Comparison of ENCODE assay signal across 24 mouse cellular contexts in genomic region chr3:97600050-97600832, GRCm38 (mm10). TPM values are rescaled to one million over a fixed set of nuclear protein-coding genes. Genes with fewer than 3 reads are reported as not detected.
DNase-seq lines count a peak whose midpoint lies in the region; ATAC-seq and TF ChIP-seq lines count a peak whose summit lies in the region.
"Had no signal": no experiment of that assay in that cellular context is flagged by ENCODE, and none has a peak within 500 bp of the region (broad histone marks: within the 10 kb centered on the region; RNA-seq: fewer than 3 reads in every experiment).

No protein-coding gene starts in this region.

- H3K4me1 ChIP-seq in MEL (ENCODE audit: control insufficient read depth in 1 of 2, insufficient read depth in 2 of 2, low read length in 2 of 2), result peaks cover 7 to 10% of the 10 kb centered on the region in 2 experiments; a peak in 1 of 4 replicates
- no peaks in the 10 kb centered on the region for H3K4me1 ChIP-seq in lung, postnatal 0 days (ENCODE audit: insufficient read depth, low read depth, low read length)
- H3K4me1 ChIP-seq in forebrain, embryonic 10.5 days, result no peaks in the 10 kb centered on the region

- no peak overlapping the region for H3K4me3 ChIP-seq in MEL (ENCODE audit: control insufficient read depth in 1 of 2, insufficient read depth in 1 of 2, low read depth in 2 of 2, low read length in 2 of 2)
- H3K4me3 ChIP-seq in lung, postnatal 0 days (ENCODE audit: low read depth, low read length), result no peak overlapping the region
- no peak overlapping the region for H3K4me3 ChIP-seq in forebrain, embryonic 10.5 days

- TF ChIP-seq EP300 in MEL (IDR thresholded peaks at IDR 0.05; ENCODE audit: low read depth in 1 of 2, low read length in 2 of 2), result peak; percentile 43 to 56; a peak in 2 of 4 replicates
- TF ChIP-seq EP300 in lung, postnatal 0 days (IDR thresholded peaks at IDR 0.05), result no peak

- peaks cover 2% of the 10 kb centered on the region; the same call in 1 of the 2 replicates for H3K79me2 ChIP-seq in MEL (ENCODE audit: control insufficient read depth, insufficient read depth, low read length, poor library complexity)

- peaks cover 5 to 17% of the 10 kb centered on the region in 2 experiments; a peak in 3 of 4 replicates for H3K36me3 ChIP-seq in MEL (ENCODE audit: control insufficient read depth in 1 of 2, insufficient read depth in 2 of 2, low read length in 2 of 2)
- H3K36me3 ChIP-seq in lung, postnatal 0 days (ENCODE audit: insufficient read depth, low read length), result no peaks in the 10 kb centered on the region
- H3K36me3 ChIP-seq in forebrain, embryonic 10.5 days (replicated peaks), result peaks cover 59% of the 10 kb centered on the region

- WGBS in lung, postnatal 0 days, result 95% methylated on average over 3 of the region's 3 CpGs
- WGBS in forebrain, embryonic 10.5 days, result 90% methylated on average over 3 of the region's 3 CpGs

- peak; percentile 54 for ATAC-seq in megakaryocyte progenitor cell, adult 5-6 weeks (replicated peaks; ENCODE audit: poor library complexity)
- ATAC-seq in megakaryocyte-erythroid progenitor cell, adult 5-6 weeks (replicated peaks; ENCODE audit: low FRiP score, low TSS enrichment, poor library complexity, severe bottlenecking), result peak; percentile 62
- ATAC-seq in lung, postnatal 0 days, result no peak
- ATAC-seq: activated CD4-positive, CD25-positive, alpha-beta regulatory T cell, adult 4 months; CD4-positive, CD25-positive, alpha-beta regulatory T cell, adult 4 months; Patski had no signal

- no peak for TF ChIP-seq CTCF in MEL (IDR thresholded peaks at IDR 0.05 in 2 of 3, conservative IDR thresholded peaks at IDR 0.05 in 1 of 3; ENCODE audit: control insufficient read depth in 1 of 3, insufficient read depth in 1 of 3, low read depth in 2 of 3, low read length in 3 of 3, poor library complexity in 1 of 3, severe bottlenecking in 1 of 3)
- no peak for TF ChIP-seq CTCF in lung, postnatal 0 days (IDR thresholded peaks at IDR 0.05)

- DNase-seq in MEL (ENCODE audit: low read depth, low spot score) (peak; percentile 71), MEL-GATA-1-ER (ENCODE audit: extremely low read depth, low read depth) (peak; percentile 62)
- DNase-seq in thymus, postnatal 14 days, result no peak
- no peak for DNase-seq in lung, postnatal 0 days (ENCODE audit: low spot score)
- DNase-seq in left cerebral cortex, adult 8-10 months (ENCODE audit: low spot score in 2 of 2), result no peak
- DNase-seq in forebrain, embryonic 10.5 days (ENCODE audit: extremely low spot score, low spot score), result no peak
- DNase-seq: adrenal gland, adult 2 months; adrenal gland, adult 8-10 months; adrenal gland, postnatal 10 days; adrenal gland, postnatal 14 days; adrenal gland, postnatal 25 days; adrenal gland, postnatal 36 days; B cell, adult 2 months; cerebellum, adult 11 months; cerebellum, adult 11-12 months; cerebellum, adult 18-20 months; cerebellum, adult 2 months had no signal

- TF ChIP-seq RAD21 in MEL (IDR thresholded peaks at IDR 0.05; ENCODE audit: low read depth, low read length), result no peak

- H3K4me2 ChIP-seq in lung, postnatal 0 days (replicated peaks; ENCODE audit: low read depth, low read length), result no peak overlapping the region

- no peak; a peak in 1 of 4 replicates for TF ChIP-seq POLR2A in MEL (IDR thresholded peaks at IDR 0.05; ENCODE audit: control insufficient read depth in 1 of 2, insufficient read depth in 1 of 2, low read depth in 1 of 2, low read length in 2 of 2, poor library complexity in 1 of 2)

- no peak overlapping the region for H3K9ac ChIP-seq in MEL (ENCODE audit: control insufficient read depth, low read depth, low read length, poor library complexity, severe bottlenecking)
- no peak overlapping the region for H3K9ac ChIP-seq in lung, postnatal 0 days (replicated peaks; ENCODE audit: low read depth)

- H3K27ac ChIP-seq in MEL (ENCODE audit: control insufficient read depth, low read depth, low read length), result no peak overlapping the region
- no peak overlapping the region for H3K27ac ChIP-seq in lung, postnatal 0 days (ENCODE audit: low read length)
- H3K27ac ChIP-seq in forebrain, embryonic 10.5 days, result no peak overlapping the region

- H3K9me3 ChIP-seq in MEL (replicated peaks; ENCODE audit: insufficient read depth, low read length), result no peaks in the 10 kb centered on the region
- no peaks in the 10 kb centered on the region for H3K9me3 ChIP-seq in lung, postnatal 0 days (ENCODE audit: low read length)
- H3K9me3 ChIP-seq in forebrain, embryonic 10.5 days, result no peaks in the 10 kb centered on the region
- H3K9me3 ChIP-seq: G1E had no signal

- H3K27me3 ChIP-seq in MEL (ENCODE audit: control insufficient read depth in 1 of 2, insufficient read depth in 2 of 2, low read length in 2 of 2), result no peaks in the 10 kb centered on the region
- H3K27me3 ChIP-seq in lung, postnatal 0 days (replicated peaks; ENCODE audit: insufficient read depth, low read length), result no peaks in the 10 kb centered on the region
- H3K27me3 ChIP-seq in forebrain, embryonic 10.5 days (ENCODE audit: poor library complexity, severe bottlenecking), result no peaks in the 10 kb centered on the region
- H3K27me3 ChIP-seq: CH12.LX, Patski had no signal

TF ChIP-seq in MEL, 35 proteins besides CTCF, POLR2A, EP300 and RAD21:
- TF ChIP-seq MYC (IDR thresholded peaks at IDR 0.05; ENCODE audit: low read depth, low read length) (no peak), GATA1 (IDR thresholded peaks at IDR 0.05; ENCODE audit: low read depth, low read length) (peak; percentile 62), UBTF (IDR thresholded peaks at IDR 0.05; ENCODE audit: borderline replicate concordance, insufficient read depth, low read depth, low read length) (no peak), USF1 (IDR thresholded peaks at IDR 0.05; ENCODE audit: low read depth, low read length) (peak; percentile 61; the same call in 1 of the 2 replicates), TAL1 (IDR thresholded peaks at IDR 0.05; ENCODE audit: low read length) (0 out of 2 replicates have a peak, but pooled peaks have one; percentile 14), TCF12 (IDR thresholded peaks at IDR 0.05; ENCODE audit: low read depth, low read length) (peak; percentile 62; the same call in 1 of the 2 replicates), MXI1 (IDR thresholded peaks at IDR 0.05; ENCODE audit: low read depth, low read length) (no peak), ZNF384 (IDR thresholded peaks at IDR 0.05; ENCODE audit: low read depth, low read length) (peak; percentile 45; the same call in 1 of the 2 replicates), ETS1 (IDR thresholded peaks at IDR 0.05; ENCODE audit: low read depth, low read length) (peak; percentile 5; the same call in 1 of the 2 replicates)

RNA-seq across cellular contexts. Expression of gene Chd1l, which starts 9.8 kb away (rescaled TPM):
- 54.5 and 59.1 TPM in 2 replicates for total RNA-seq in MEL (2012; rRNA removed)
- polyA plus RNA-seq in MEL (2012; ENCODE audit: insufficient read depth in 1 of 2, insufficient read length in 2 of 2, low read depth in 1 of 2, low replicate concordance in 2 of 2, missing spikeins in 1 of 2), result 10 to 100 TPM in 1 of 2 experiments, not detected in 1; 70.5 TPM
- 21.1 and 21.3 TPM in 2 replicates for total RNA-seq in megakaryocyte progenitor cell, adult 5-6 weeks (2015)
- total RNA-seq in megakaryocyte progenitor cell, adult 5-6 weeks (2017), result 45.9 and 57.4 TPM in 2 replicates
- 36.2 and 36.8 TPM in 2 replicates for total RNA-seq in megakaryocyte-erythroid progenitor cell, adult 5-6 weeks (2014; fragmentation: Nextera tagmentation)
- total RNA-seq in megakaryocyte-erythroid progenitor cell, adult 5-6 weeks (2017), result 67.7 and 68.8 TPM in 2 replicates
- polyA plus RNA-seq in lung, postnatal 0 days (2015; fragmentation: Nextera tagmentation; extraction: Ambion mirVana), result 9.5 and 9.6 TPM in 2 replicates
- 10 to 100 TPM in 1 of 4 experiments, 1 to 10 TPM in 3; 7.8 to 10.5 (median 8.6) TPM for total RNA-seq in left cerebral cortex, adult 8-10 months (2022)
- polyA plus RNA-seq in forebrain, embryonic 10.5 days (2016; fragmentation: Nextera tagmentation; extraction: Ambion mirVana), result 24.7 and 27.0 TPM in 2 replicates

RNA-seq across cellular contexts. Expression of gene Fmo5, which starts 28.4 kb away (rescaled TPM):
- total RNA-seq in MEL (2012; rRNA removed), result 0.12 and 0.16 TPM in 2 replicates
- under 1 TPM in 1 of 2 experiments, not detected in 1; 0.39 TPM for polyA plus RNA-seq in MEL (2012; ENCODE audit: insufficient read depth in 1 of 2, insufficient read length in 2 of 2, low read depth in 1 of 2, low replicate concordance in 2 of 2, missing spikeins in 1 of 2)
- total RNA-seq in megakaryocyte progenitor cell, adult 5-6 weeks (2015), result 5.0 and 7.8 TPM in 2 replicates
- 3.3 and 4.2 TPM in 2 replicates for total RNA-seq in megakaryocyte progenitor cell, adult 5-6 weeks (2017)
- 1.7 and 3.3 TPM in 2 replicates for total RNA-seq in megakaryocyte-erythroid progenitor cell, adult 5-6 weeks (2014; fragmentation: Nextera tagmentation)
- 1.5 and 2.0 TPM in 2 replicates for total RNA-seq in megakaryocyte-erythroid progenitor cell, adult 5-6 weeks (2017)
- polyA plus RNA-seq in lung, postnatal 0 days (2015; fragmentation: Nextera tagmentation; extraction: Ambion mirVana), result 6.1 and 6.5 TPM in 2 replicates
- total RNA-seq in left cerebral cortex, adult 8-10 months (2022), result 1 to 10 TPM; 4.2 to 4.8 (median 4.3) TPM
- 0.48 and 0.86 TPM in 2 replicates for polyA plus RNA-seq in forebrain, embryonic 10.5 days (2016; fragmentation: Nextera tagmentation; extraction: Ambion mirVana)

RNA-seq across cellular contexts. Expression of gene Prkab2, which starts 57.8 kb away (rescaled TPM):
- 2.5 and 3.3 TPM in 2 replicates for total RNA-seq in MEL (2012; rRNA removed)
- polyA plus RNA-seq in MEL (2012; ENCODE audit: insufficient read depth in 1 of 2, insufficient read length in 2 of 2, low read depth in 1 of 2, low replicate concordance in 2 of 2, missing spikeins in 1 of 2), result 1 to 10 TPM in 1 of 2 experiments, not detected in 1; 7.0 TPM
- 3.4 and 4.0 TPM in 2 replicates for total RNA-seq in megakaryocyte progenitor cell, adult 5-6 weeks (2015)
- 2.7 and 4.0 TPM in 2 replicates for total RNA-seq in megakaryocyte progenitor cell, adult 5-6 weeks (2017)
- total RNA-seq in megakaryocyte-erythroid progenitor cell, adult 5-6 weeks (2014; fragmentation: Nextera tagmentation), result 3.2 and 5.4 TPM in 2 replicates
- total RNA-seq in megakaryocyte-erythroid progenitor cell, adult 5-6 weeks (2017), result 1.6 and 1.9 TPM in 2 replicates
- 3.1 and 3.7 TPM in 2 replicates for polyA plus RNA-seq in lung, postnatal 0 days (2015; fragmentation: Nextera tagmentation; extraction: Ambion mirVana)
- 10 to 100 TPM; 27.4 to 28.4 (median 27.6) TPM for total RNA-seq in left cerebral cortex, adult 8-10 months (2022)
- polyA plus RNA-seq in forebrain, embryonic 10.5 days (2016; fragmentation: Nextera tagmentation; extraction: Ambion mirVana), result 7.6 and 8.5 TPM in 2 replicates

Comparison
In these comparisons a context has a peak if more than half of its experiments do, and no peak if none do; other contexts are left out.
1. DNase-seq: peak in MEL (single experiment) and MEL-GATA-1-ER (single experiment); none in thymus, postnatal 14 days (single experiment), lung, postnatal 0 days (single experiment), left cerebral cortex, adult 8-10 months (0 of 2) and forebrain, embryonic 10.5 days (single experiment).